Mouse (Mus musculus) hindbrain, embryonic 13.5 days (tissue): ENCODE results near the gene Hmbs. TPM values are rescaled to one million over a fixed set of nuclear protein-coding genes. Genes with fewer than 3 reads are reported as not detected.
"Not testable (repeated sequence)": the region's sequence is repeated elsewhere in the genome, so short reads cannot be mapped to it uniquely, and the experiment has no call there.

ENCODE experiments used
- ATAC-seq: fragments of 200-750 bp; cut with Nextera tagmentation; 2 replicates; pipeline ENCODE4 v1.8.0; 2017; ENCODE audit warnings: moderate TSS enrichment; ENCODE audit not compliant: low FRiP score
- H3K27ac ChIP-seq: fragments of 300-500 bp; sonication (generic); 2 replicates; pipeline ENCODE4 v1.5.1; 2015; ENCODE audit warnings: inconsistent platforms, mild to moderate bottlenecking, moderate library complexity
- H3K27me3 ChIP-seq: fragments of 300-500 bp; sonication (generic); 2 replicates; pipeline ENCODE4 v1.6.1; 2015; ENCODE audit warnings: mild to moderate bottlenecking, inconsistent platforms
- H3K36me3 ChIP-seq: fragments of 300-500 bp; sonication (generic); 2 replicates; pipeline ENCODE4 v1.6.1; 2015; ENCODE audit warnings: mild to moderate bottlenecking, inconsistent platforms
- H3K4me1 ChIP-seq: fragments of 300-500 bp; sonication (generic); replicated peaks from 2 replicates; pipeline ENCODE4 v1.6.1; 2015; ENCODE audit warnings: inconsistent platforms
- H3K4me2 ChIP-seq: fragments of 300-500 bp; sonication (generic); 2 replicates; pipeline ENCODE4 v1.6.1; 2015; ENCODE audit warnings: inconsistent platforms, mild to moderate bottlenecking, moderate library complexity
- H3K4me3 ChIP-seq: fragments of 300-500 bp; sonication (generic); 2 replicates; pipeline ENCODE4 v1.5.1; 2015; ENCODE audit warnings: mild to moderate bottlenecking, inconsistent platforms
- H3K9ac ChIP-seq: fragments of 300-500 bp; sonication (generic); 2 replicates; pipeline ENCODE4 v1.6.1; 2015; ENCODE audit warnings: mild to moderate bottlenecking, inconsistent platforms
- H3K9me3 ChIP-seq: fragments of 300-500 bp; sonication (generic); 2 replicates; pipeline ENCODE4 v1.6.1; 2016; ENCODE audit warnings: inconsistent platforms
- WGBS: fragments of 180-500 bp; shearing (Covaris S2); methylation state at CpG from one replicate; pipeline ENCODE4 v1.1.7; 2015; 5-methylcytosine and 5-hydroxymethylcytosine counted together
- polyA plus RNA-seq: library from polyadenylated mRNA; unstranded; fragments of >200 nt; fragmentation: Nextera tagmentation; extraction: Ambion mirVana; gene quantifications from 2 replicates; pipeline ENCODE4 v1.2.1, GENCODE M21; 2015

Gene Hmbs
- polyA plus RNA-seq, 1 experiment from 2014 or later: 66.8 TPM

GRCm38 (mm10) chr9:44342173-44342572, 1.9 kb downstream of the Hmbs start:
- Histone ChIP-seq H3K36me3 (peaks cover 37% of the 10 kb centered on the region), H3K27me3 (no peaks in the 10 kb centered on the region), H3K9me3 (no peaks in the 10 kb centered on the region), H3K4me2 (no peak overlapping the region), H3K9ac (peak overlapping the region; percentile 15; the same call in 1 of the 2 replicates), H3K27ac (no peak overlapping the region), H3K4me1 (peaks cover 21% of the 10 kb centered on the region), H3K4me3 (no peak overlapping the region)
- WGBS: 86% methylated on average over 3 of the region's 3 CpGs
- ATAC-seq: no peak

- Histone ChIP-seq H3K27me3 (no peaks in the 10 kb centered on the region), H3K9me3 (no peaks in the 10 kb centered on the region), H3K27ac (no peak overlapping the region), H3K4me1 (peaks cover 28% of the 10 kb centered on the region), H3K4me2 (no peak overlapping the region), H3K9ac (peak overlapping the region; percentile 15; the same call in 1 of the 2 replicates), H3K4me3 (no peak overlapping the region), H3K36me3 (peaks cover 33% of the 10 kb centered on the region)
- ATAC-seq: no peak
- 94% methylated on average over 5 of the region's 5 CpGs for WGBS
Measured at GRCm38 (mm10) chr9:44341487-44341886, 2.5 kb downstream of the Hmbs start.

- no peaks in the 10 kb centered on the region for H3K9me3 ChIP-seq
- peaks cover 30% of the 10 kb centered on the region for H3K36me3 ChIP-seq
- no peak overlapping the region for H3K4me2 ChIP-seq
- 76% methylated on average over 5 of the region's 5 CpGs for WGBS
- no peak overlapping the region for H3K4me3 ChIP-seq
- no peak overlapping the region for H3K27ac ChIP-seq
- no peaks in the 10 kb centered on the region for H3K27me3 ChIP-seq
- H3K4me1 ChIP-seq: peaks cover 33% of the 10 kb centered on the region
- no peak for ATAC-seq
- H3K9ac ChIP-seq: no peak overlapping the region
Measured at GRCm38 (mm10) chr9:44338574-44338973, 5.5 kb downstream of the Hmbs start.

DNA sequence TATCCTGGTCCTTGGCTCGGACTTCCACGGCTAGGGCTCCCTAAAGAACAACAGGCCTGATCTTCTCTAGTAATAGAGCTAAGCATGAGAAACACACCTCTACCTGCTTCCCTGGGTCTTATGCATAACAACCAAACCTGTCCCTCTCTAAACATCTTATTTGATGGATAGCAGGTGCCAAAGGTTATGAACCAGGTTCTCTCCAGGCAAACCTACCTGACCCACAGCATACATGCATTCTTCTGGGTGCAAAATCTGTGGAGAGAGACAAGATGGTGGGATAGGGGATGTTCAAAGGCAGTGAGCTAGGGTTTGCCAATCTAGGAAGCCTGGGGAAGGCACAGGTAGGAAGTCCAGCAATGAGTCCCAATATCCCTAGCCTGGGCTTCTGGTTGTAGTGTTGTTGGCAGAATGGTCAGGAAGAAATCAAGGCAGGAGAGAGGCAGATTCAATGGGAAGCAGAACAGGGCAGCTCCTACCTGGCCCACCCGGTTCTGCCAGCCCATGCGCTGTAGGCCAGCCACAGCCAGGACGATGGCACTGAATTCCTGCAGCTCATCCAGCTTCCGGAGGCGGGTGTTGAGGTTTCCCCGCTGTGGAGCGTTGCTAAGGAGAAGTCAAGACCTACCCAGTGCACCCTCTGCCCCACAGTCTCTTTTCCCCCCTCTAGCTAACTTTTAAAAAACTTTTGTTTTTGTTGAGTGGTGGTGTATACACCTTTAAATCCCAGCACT, 6.4 kb downstream of the Hmbs start:
- WGBS: 63% methylated on average over 9 of the region's 9 CpGs
- no peak overlapping the region for H3K27ac ChIP-seq
- H3K4me3 ChIP-seq: no peak overlapping the region; the same call in 1 of the 2 replicates
- H3K9ac ChIP-seq: peak overlapping the region; percentile 95
- peaks cover 39% of the 10 kb centered on the region for H3K36me3 ChIP-seq
- H3K4me2 ChIP-seq: peak overlapping the region; percentile 93
- H3K9me3 ChIP-seq: no peaks in the 10 kb centered on the region
- no peak for ATAC-seq
- H3K27me3 ChIP-seq: no peaks in the 10 kb centered on the region
- peaks cover 26% of the 10 kb centered on the region for H3K4me1 ChIP-seq

DNA sequence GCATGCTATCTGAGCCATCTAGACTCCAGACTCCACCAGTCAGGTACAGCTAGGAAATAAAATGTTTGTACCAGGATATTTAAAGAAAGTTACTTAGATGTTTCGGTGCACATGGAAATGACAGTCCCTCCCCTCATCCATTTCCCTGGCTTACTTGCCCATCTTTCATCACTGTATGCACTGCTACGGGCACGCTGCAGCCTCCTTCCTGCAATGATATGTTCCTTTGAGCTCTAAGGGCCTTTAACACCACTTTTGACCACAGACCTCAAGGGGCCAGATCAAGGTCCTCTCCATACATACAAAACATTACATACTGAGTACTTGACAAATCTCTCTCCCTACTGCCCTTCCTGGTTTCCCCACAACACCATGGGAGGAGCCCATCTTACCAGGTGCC, 7.1 kb downstream of the Hmbs start:
- H3K9me3 ChIP-seq: no peaks in the 10 kb centered on the region

GRCm38 (mm10) chr9:44336513-44336912, 7.5 kb downstream of the Hmbs start:
- ATAC-seq, H3K27me3 ChIP-seq, H3K27ac ChIP-seq, H3K9me3 ChIP-seq: not testable (repeated sequence)
- H3K4me2 ChIP-seq: peak overlapping the region; percentile 93
- peak overlapping the region; percentile 86 for H3K4me3 ChIP-seq
- H3K9ac ChIP-seq: peak overlapping the region; percentile 95
- peaks cover 48% of the 10 kb centered on the region for H3K36me3 ChIP-seq
- WGBS: 33% methylated on average over 4 of the region's 4 CpGs
- H3K4me1 ChIP-seq: peaks cover 26% of the 10 kb centered on the region

More for the DNA sequence above, 7.1 kb downstream of the Hmbs start:
- ATAC-seq: no peak
- Histone ChIP-seq H3K27ac (no peak overlapping the region), H3K4me1 (peaks cover 26% of the 10 kb centered on the region), H3K36me3 (peaks cover 45% of the 10 kb centered on the region), H3K4me3 (peak overlapping the region; percentile 86), H3K4me2 (peak overlapping the region; percentile 93), H3K9ac (peak overlapping the region; percentile 95), H3K27me3 (no peaks in the 10 kb centered on the region)
- WGBS: 77% methylated on average over 3 of the region's 3 CpGs

DNA sequence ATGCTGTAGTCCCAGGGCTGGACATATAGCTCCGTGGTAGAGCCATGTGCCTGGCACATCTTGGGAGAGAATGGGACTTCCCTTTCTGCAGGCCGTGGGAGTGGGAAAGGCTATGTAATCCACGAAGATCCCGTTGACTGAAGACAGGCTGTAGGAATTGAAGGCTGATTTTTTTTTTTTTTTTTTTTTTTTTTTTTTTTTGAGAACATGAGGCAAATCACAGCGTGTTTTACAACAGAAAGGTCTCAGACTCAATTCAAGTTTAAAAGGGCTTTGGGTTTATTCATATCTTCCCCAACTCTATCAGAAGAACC, 8.0 kb downstream of the Hmbs start:
- Histone ChIP-seq H3K4me2 (peak overlapping the region; percentile 93), H3K36me3 (peaks cover 49% of the 10 kb centered on the region), H3K9me3 (no peaks in the 10 kb centered on the region), H3K9ac (peak overlapping the region; percentile 95), H3K27me3 (no peaks in the 10 kb centered on the region), H3K4me1 (peaks cover 26% of the 10 kb centered on the region), H3K27ac (peak overlapping the region; percentile 96), H3K4me3 (peak overlapping the region; percentile 86)
- 0% methylated on average over 5 of the region's 5 CpGs for WGBS
- ATAC-seq: no peak

DNA sequence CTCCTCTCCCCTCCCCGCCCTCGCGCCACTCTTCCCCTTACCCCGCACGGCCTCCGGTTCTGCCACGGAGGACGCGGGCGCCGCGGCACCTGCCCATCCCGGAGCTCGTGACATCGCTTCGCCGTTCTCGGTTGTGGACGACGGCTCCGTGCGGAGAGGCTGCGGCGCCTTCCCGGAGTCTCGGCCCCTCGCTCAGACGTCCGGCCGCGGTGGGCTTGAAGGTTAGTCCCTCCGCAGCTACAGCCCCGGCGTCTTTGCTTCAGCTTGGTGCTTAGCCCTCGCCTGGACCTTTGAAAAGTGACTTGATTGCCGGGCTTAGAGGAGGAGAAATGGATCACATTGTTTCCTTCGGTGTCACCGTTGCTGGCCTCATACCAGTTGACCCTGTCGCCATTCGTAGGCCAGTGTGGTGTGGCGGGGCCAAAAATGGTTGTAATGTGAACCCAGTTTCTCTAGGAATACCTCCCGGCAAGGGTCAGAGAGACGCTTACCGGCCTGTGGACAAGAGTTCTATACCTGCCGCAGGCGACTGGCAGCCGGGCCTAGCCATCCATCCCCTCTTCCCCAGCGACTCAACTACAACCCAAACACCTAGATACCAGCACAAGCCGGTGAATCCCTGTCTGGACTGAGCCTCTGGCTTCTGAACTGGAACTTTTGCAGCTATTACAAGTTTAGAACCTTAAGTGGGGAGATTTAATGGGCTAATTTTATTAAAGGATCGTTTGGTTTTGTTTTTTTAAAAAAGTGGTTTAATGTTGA, 8.5 kb downstream of the Hmbs start:
- peak overlapping the region; percentile 93 for H3K4me2 ChIP-seq
- WGBS: under 1% methylated on average over 50 of the region's 50 CpGs
- H3K27me3 ChIP-seq: no peaks in the 10 kb centered on the region
- H3K4me1 ChIP-seq: peaks cover 26% of the 10 kb centered on the region
- H3K4me3 ChIP-seq: peak overlapping the region; percentile 86
- no peak; the same call in 1 of the 2 replicates for ATAC-seq
- H3K9ac ChIP-seq: peak overlapping the region; percentile 95
- peak overlapping the region; percentile 96 for H3K27ac ChIP-seq
- peaks cover 50% of the 10 kb centered on the region for H3K36me3 ChIP-seq
- no peaks in the 10 kb centered on the region for H3K9me3 ChIP-seq

GRCm38 (mm10) chr9:44334396-44335330, 9.4 kb downstream of the Hmbs start, which contains the start of gene H2afx:
Gene H2afx, plus strand, starts transcription at chr9:44334694.
- peak; percentile 97 for ATAC-seq

DNA sequence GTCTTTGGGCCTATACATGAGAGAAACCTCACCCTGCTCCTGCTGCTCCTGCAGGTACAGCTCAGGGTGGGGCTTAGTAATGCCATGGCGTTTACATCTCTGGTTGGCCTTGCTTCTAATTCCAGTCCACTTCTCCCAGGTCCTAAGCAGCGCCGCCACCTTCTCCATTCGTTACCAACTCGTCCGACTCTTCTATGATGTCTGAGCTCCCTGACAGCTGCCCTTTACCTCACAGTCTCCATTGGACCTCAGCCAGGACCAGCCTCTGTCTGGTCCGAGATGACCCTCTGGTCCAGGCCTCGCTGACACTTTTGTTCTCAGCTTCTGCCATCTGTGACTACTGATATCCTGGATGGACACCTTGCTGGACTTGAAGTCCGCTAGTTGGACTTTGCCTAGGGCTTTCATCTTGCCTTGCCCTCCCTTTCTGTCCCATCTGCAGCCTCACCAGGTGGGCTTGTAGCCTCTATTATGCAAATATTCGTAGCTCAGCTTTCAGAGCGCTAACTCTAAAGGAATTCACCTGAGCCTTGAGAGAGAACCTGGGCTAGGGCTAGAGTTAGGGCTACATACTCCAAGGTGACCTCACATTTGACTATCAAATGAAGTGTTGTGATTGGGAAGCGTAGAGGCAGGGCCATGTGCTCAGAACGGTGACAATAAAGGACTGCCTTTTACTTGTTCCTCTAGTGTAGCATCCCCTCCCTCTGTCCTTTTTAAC, 10.9 kb downstream of the Hmbs start:
- Histone ChIP-seq H3K9ac (no peak overlapping the region), H3K4me3 (no peak overlapping the region), H3K27me3 (no peaks in the 10 kb centered on the region), H3K4me1 (peaks cover 26% of the 10 kb centered on the region), H3K4me2 (no peak overlapping the region), H3K9me3 (no peaks in the 10 kb centered on the region), H3K27ac (no peak overlapping the region), H3K36me3 (peaks cover 58% of the 10 kb centered on the region)
- no peak for ATAC-seq
- 97% methylated on average over 13 of the region's 13 CpGs for WGBS

More at GRCm38 (mm10) chr9:44334396-44335330, 9.4 kb downstream of the Hmbs start, which contains the start of gene H2afx:
- no peaks in the 10 kb centered on the region for H3K9me3 ChIP-seq
- peaks cover 26% of the 10 kb centered on the region for H3K4me1 ChIP-seq
- H3K9ac ChIP-seq: peak within 1 kb of the TSS; percentile 95
- H3K27ac ChIP-seq: peak within 1 kb of the TSS; percentile 96
- peak within 1 kb of the TSS; percentile 86 for H3K4me3 ChIP-seq
- H3K36me3 ChIP-seq: peaks cover 58% of the 10 kb centered on the region
- peak within 1 kb of the TSS; percentile 93 for H3K4me2 ChIP-seq
- under 1% methylated on average over 91 of the region's 91 CpGs for WGBS
- no peaks in the 10 kb centered on the region for H3K27me3 ChIP-seq

GRCm38 (mm10) chr9:44330736-44331135, 13.3 kb downstream of the Hmbs start:
- ATAC-seq: no peak
- peaks cover 16% of the 10 kb centered on the region for H3K4me1 ChIP-seq
- H3K27me3 ChIP-seq: no peaks in the 10 kb centered on the region
- peaks cover 51% of the 10 kb centered on the region for H3K36me3 ChIP-seq
- H3K4me3 ChIP-seq: no peak overlapping the region
- 93% methylated on average over 6 of the region's 6 CpGs for WGBS
- H3K4me2 ChIP-seq: no peak overlapping the region
- no peak overlapping the region for H3K27ac ChIP-seq
- H3K9me3 ChIP-seq: no peaks in the 10 kb centered on the region
- no peak overlapping the region for H3K9ac ChIP-seq
